Mouse (Mus musculus) CD4-positive helper T cell, adult 2 months (primary cell): ENCODE data around the gene Spns1.
A peak's percentile ranks its signal among the peaks of the same experiment; 100 is the strongest.
"Not testable (repeated sequence)": the region's sequence is repeated elsewhere in the genome, so short reads cannot be mapped to it uniquely, and the experiment has no call there.

Experiments used
- DNase-seq: peaks from one replicate; pipeline ENCODE4 v3.0.0-alpha.2; 2012; ENCODE audit warnings: low read depth, missing footprints, low spot score

The Spns1 gene

DNA sequence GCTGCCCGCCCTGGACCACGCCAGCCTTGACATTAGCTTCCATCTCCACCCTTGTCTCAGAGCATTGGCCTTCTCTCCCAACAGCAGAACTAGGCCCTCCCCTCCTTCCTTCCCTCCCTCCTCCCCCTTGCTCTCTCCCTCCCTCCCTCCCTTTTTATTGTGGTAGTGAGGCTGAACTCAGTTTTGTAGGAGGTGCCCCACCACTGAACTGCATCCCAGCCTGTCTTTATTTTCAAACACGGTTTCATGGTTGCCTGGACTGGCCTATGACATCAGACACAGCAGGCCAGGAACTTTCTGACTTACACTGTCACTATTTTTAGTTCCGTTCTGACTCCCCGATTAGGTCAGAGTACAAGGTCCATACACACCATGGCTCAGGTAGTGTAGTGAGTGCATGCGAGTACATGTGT is 37.0 kb downstream of the Spns1 start:
- DNase-seq: peak; percentile 78

DNA sequence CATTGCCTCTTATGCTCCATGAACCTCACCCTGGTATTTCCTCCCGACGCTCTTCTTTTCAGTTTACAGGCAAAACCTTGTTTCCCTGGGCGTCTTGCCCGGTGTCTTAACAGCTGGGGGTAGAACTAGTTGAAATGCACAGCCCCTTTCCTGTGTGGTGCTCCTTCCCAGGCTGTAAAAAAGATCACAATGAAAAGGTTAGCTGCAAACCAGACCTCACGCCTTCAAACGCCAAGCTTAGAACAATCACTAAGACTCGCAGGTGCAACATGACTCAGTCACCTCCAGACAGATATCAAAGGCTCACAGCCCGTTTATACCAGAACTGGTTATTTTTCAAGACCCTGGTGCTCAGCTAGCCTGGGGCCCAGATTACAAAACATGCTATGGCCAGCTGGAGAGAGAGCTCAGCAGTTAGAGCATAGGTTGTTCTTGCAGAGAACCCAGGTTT is 37.7 kb downstream of the Spns1 start:
- peak; percentile 69 for DNase-seq

DNA sequence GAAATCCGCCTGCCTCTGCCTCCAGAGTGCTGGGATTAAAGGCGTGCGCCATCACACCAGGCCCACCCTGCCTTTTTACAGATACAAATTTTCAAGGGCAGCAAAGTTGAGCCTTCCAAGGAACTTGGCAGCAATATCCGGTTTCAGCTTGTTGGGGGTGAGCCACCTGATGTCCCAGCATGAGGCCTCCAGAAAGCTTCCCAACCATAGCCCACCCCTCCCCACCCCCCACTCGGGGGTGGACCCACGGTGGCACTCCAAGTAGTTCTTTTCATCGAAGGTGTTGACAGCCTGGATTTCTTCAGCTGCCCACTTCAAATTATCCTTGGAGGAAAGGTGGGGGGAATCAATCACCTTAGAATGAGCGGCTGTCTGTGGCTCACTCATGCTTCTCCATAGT is 38.3 kb downstream of the Spns1 start:
- DNase-seq: no peak

DNA sequence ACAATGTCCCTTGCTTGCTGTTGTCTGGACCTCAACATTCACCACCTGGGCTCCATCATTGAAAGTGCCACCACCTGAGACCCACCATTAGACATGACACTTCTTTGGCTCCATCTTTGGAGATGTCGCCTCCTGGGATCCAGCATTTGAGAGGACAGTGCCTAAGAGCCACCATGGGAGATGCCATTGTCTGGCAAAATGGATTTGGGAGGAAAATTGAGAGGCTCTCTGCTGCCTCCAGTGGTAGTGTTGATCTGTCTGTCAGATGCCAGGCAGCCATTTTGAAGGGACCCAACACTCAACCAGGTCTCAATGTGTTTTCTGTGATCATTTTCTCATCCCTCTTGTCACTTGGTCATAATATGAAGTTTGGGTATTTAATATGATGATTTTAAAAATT is 41.7 kb downstream of the Spns1 start:
- DNase-seq: no peak

GRCm38 (mm10) chr7:126332691-126333090 is 44.6 kb downstream of the Spns1 start:
- DNase-seq: no peak

DNA sequence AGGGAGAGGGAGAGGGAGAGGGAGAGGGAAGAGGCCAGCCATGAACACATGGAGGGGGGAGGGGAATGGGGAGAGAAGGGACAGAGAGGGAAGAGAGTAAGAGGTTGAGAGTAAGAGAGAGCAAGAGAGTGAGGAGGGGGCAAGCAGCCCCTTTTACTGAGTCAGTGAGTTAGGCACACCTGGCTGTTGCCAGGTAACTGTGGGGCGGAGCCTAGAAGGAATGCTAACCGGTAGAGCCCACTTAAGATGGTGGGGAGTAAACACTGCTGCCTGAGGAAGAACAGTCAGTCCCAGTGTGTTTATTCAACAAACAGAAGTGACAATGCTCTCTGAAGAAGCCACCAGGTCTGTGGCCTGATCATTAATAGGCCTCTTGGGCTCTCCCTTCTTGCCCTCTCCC is 46.6 kb downstream of the Spns1 start:
- no peak for DNase-seq

DNA sequence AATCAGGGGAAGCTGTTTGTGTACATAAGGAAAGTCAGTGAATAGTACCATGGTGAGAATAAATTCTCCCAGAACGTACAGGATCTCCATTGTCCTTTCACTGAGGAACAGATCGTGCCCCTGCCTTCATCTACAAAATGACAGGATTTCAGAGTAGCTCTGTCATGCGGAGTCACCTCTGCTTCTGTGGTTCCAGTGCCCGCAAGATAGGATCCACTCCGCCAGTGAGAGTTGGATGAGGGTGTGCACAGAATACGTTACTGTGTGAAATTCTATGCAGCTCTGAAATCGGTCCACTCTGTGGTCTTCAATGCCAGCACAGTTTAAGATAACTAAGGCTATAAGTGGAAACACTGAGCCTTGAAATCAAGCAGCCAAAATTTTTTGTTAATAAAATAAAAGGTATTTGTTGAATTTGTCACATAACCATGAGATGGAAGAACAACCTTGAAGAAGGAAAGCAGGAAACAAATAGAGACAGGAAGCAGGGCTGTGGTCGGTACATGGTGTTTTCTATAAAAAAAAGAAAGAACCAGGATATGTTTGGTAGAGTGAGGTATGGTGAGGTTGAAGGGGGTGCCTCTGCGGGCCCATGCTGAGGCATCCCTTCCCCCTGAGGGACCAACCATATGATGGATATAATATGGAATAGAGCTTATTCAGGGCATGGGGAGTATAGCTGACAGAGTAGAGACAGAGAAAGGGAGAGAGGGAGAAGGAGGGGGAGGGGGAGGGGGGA is 47.2 kb downstream of the Spns1 start:
- DNase-seq: peak; percentile 64

DNA sequence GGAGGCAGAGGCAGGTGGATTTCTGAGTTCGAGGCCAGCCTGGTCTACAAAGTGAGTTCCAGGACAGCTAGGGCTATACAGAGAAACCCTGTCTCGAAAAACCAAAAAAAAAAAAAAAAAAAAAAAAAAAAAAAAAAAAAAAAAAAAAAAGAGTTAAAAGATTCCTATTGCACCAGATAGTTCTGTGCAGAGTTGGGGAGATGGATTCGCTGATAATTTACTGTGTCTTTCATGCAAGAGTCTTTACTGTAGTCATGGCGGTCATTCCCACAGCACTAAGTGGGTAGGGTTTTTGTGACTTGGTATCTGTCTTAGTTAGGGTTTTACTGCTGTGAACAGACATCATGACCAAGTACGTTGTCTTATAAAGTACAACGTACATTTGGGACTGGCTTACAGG is 48.4 kb downstream of the Spns1 start:
- not testable (repeated sequence) for DNase-seq

GRCm38 (mm10) chr7:126325576-126326273 is 51.5 kb downstream of the Spns1 start:
- DNase-seq: not testable (repeated sequence)

GRCm38 (mm10) chr7:126324791-126325190 is 52.5 kb downstream of the Spns1 start:
- DNase-seq: no peak

GRCm38 (mm10) chr7:126323729-126324128 is 53.5 kb downstream of the Spns1 start:
- DNase-seq: peak; percentile 85
